Mouse (Mus musculus): Measurements from ENCODE around the gene Ptprm. TPM values are rescaled to one million over a fixed set of nuclear protein-coding genes. Genes with fewer than 3 reads are reported as not detected.

Ptprm gene
- total RNA-seq, 2 experiments from 2014 or later, result 42.0 to 44.5 TPM

DNA sequence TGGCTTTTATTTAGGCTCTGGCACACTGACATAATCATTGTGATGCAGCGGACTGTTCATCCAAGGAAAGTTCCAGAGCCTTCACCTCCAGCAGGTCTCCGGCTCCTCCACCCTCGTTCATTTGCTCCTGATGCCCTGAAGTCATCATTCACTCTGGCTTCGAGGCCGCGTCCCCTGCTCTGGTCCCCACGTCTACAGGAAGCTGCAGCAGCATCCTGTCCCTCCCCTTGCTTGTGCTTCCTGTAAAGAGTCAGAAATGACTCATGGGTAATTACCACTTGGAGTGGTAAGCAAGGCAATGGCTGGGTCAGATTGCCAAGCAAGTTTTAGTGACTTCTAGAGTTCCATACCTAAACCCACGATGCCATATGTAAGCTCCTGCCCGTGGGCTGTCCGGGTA is 7.3 kb downstream of the Ptprm start:
- no peak for DNase-seq (ENCODE audit: low spot score in 2 of 2)

DNA sequence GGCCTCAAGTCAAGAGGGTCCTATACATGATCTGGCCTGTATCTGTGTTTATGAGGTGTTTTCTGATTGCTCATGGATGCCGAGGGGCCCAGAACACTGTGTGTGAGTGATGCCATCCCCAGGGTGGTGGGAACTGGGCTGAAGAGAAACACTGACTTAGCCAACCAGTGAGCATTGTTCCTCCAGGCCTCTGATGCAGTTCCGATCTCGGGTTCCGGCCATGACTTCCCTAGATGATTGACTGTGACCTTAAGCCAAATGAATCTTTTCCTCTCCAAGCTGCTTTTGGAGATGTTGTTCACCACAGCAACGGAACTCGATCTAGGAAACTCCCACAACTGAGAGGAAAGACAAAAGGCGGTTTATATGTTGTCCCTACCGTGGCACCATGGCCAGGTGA is 9.1 kb downstream of the Ptprm start:
- DNase-seq (ENCODE audit: low spot score in 2 of 2), result no peak

DNA sequence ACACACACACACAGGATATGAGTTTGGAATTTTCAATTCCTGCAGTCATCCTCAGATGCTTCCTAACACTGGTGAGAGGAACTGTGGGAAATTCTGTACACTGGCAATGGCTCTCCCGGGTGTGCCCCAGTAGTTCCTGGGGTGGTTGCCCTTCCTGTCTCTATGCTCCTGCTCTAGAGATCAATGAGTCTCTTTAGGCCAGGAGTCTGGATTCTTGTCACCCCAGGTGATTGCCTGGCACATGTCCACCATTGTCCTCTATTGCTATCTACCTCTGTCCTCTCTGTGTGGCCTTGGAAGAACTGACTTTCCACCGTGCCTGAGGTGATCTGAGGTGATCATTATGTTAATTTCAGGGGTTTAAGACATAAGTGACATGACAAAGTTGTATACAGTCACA is 10.8 kb downstream of the Ptprm start:
- no peak for DNase-seq (ENCODE audit: low spot score in 2 of 2)

DNA sequence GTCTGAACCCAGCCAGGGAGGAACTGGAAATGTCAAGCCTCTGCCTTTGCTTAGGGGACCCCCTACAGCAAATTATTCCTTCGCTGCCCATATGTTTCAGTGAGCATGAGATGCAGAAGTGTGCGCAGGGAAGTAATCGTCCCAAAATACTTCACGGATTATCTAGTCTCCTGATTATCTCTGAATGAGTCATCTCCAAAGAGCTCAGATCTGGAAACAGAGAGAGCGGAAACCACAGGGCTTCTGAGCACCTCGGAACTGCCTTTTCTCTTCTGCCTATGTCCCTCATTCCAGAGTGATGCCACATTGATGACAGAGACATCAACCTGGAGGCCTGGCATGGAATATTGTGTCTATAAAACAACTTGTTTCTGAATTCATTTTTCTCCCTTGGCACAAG is 11.3 kb downstream of the Ptprm start:
- DNase-seq (ENCODE audit: low spot score in 2 of 2), result no peak

DNA sequence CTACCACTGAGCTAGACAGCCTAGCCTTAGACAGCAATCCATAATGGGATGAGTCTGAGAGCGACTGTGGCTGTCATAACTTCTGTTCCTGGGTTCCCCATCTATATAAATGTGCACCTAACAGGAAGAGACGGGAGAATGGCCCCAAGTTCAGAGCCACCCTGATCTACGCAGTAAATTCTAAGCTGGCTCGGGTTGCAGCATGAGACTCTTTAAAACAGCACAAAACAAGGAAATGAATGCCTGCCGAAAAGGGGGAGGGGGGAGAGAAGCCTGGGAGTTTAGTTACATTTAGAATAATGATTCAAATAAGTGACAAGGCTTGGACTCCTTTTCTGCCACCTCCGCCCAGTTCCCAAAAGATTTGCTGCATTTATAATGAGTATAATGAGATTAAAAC is 13.9 kb downstream of the Ptprm start:
- no peak for DNase-seq (ENCODE audit: low spot score in 2 of 2)

DNA sequence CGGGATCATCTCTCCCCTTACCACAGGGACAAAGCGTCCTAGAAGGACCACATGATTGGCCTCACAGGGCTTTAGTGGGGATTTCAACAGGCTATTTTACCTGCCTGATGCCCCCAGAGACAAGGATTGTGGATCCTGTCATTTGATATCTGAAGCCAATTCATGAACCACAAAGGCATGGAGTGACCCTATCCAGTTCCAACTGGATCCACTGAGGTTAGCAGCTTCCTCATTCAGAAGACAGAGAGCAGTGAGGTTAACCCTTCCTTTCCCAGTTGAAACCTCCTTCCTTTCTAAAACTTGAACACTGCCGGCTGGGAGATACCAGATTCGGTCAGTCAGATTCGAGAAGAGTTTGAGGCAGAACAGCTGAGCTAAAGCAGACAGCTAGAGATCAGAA is 14.7 kb downstream of the Ptprm start:
- DNase-seq (ENCODE audit: low spot score in 2 of 2), result no peak

DNA sequence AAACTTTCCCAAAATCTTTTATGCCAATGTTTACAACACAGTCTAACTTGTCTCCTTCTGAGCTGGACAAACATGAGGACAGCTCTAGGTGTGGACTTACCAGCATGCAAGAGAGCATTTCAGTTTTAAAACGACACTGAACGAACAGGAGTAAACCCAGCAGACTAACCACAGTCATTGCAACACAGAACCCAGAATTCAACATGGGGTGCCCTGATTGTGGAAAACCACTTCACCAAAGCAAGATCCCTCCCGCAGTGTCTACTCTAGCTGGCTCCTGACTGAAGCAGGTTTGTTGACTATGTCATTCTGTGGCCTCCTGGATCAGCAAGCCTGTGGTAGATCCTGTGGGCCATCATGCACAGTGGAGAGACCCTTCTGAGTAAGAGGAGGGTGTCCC is 19.9 kb downstream of the Ptprm start:
- no peak for DNase-seq (ENCODE audit: low spot score in 2 of 2)

DNA sequence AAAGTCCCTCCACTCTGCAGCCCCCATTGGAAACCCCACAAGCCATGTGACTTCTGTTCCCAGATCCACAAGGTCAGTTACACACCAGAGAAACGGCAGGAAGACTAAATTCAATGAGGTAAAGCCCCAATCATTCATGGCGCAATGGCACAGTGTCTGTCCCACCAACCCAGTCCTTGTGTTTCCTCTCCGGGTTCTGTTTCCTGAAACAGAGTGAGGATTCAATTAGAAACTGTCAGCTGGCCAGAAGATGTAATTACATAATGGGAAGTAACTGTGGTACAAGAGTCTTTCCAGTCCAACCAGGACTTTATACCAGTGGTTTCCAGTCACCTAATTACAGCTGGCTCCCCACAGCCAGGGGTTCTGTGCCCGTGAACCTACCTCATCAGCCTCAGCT is 24.8 kb downstream of the Ptprm start:
- DNase-seq (ENCODE audit: low spot score in 2 of 2), result no peak

DNA sequence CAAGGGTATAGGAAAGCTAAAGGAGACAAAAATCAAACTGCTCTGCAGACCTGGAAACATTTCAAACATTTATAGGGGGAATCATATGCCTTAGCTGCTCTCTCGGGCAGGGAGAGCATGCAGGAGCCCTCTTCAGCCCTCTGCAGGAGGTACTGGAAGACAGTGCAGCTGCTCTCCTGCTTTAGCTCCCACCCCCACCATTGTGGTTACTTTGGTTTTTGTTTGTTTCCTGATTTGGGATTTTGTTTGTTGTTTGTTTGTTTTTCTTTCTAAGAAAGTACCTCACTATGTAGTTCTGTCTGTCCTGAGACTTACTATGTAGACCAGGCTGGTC is 29.8 kb downstream of the Ptprm start:
- DNase-seq (ENCODE audit: low spot score in 2 of 2), result no peak

DNA sequence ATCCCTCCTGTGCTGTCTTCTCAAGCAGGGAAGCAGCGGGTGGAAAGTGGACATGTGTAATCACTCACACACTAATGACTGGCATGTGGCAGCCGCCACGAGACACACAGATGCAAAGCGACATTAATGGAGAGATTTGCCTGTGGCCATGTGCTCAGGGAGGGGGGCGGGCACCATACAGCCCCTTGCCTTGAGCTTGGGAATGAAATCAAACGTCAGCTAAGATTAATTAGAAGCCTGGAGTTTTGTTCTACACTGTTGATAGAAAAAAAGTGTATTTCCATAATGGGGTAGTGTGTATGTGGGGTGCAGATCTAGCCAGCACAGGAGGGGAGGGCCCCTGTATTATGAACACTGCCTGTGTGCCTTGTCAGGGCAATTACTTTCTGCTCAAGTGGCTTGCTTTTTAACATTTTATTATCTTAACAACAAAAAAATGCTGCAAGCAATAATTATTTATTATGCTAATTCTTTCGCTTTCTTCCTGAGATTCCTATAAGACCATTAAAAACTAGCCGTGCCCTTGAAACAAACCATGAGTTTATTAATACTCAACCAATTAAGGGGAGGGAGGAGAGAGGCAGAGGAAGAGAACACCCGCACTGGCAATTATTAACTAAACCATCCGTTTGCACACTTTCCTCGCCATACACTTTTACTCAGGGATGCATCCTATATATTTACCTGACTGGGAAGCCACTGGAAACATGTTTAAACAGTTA is 30.3 kb downstream of the Ptprm start:
- no peak for DNase-seq (ENCODE audit: low spot score in 2 of 2)

DNA sequence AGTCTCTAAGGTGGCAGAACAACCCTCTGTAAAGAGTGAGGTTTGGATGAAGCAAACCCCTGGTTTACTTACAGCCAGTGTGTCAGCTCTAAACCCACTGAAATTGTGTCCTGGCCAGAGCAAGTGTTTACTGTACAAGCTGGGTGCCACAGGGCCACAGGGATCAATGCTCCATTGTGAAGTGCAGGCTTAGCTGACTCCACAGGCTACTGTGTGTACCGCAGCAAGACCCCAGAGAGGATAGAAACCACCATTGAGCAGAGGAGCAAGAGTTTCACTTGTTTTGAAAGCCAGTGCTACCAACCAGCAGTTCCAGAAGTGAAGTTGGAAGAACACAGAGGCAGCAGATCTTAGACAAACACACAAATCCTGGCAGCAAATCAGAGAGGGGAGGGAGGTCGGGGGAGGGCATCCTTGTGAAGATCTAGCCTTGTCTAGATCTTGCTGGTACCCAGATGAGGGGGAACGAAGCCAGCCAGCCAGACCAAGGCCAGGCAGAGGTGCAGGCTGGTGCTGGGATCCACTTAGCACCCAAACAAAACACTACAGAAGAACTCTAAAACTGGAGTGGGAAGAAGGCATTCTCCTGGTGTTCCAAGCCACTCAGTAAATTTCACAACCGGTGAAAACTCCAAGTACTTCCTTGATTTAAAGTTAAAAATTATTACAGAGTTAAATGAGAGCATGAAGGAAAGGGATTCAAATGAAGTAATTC is 39.6 kb downstream of the Ptprm start:
- no peak for DNase-seq (ENCODE audit: low spot score in 2 of 2)

DNA sequence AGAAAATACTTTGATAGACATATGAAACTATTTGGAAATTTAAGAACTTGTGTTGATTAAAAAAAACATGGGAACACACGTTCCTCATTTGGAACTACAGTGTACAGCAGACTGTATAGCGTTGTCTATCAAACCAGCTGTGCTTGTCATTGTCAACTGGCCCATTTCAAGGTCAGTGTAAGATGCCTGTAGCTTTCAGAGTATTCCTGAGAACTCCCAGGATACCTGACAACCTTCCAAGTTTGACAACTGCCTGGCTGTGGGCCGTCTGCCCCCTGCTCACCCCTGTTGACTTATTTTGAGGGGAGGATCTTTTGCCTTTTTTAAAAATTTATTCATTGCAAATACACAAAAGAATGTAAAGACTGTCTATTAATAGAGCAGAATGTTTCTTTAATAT is 45.8 kb downstream of the Ptprm start:
- no peak for DNase-seq (ENCODE audit: low spot score in 2 of 2)

DNA sequence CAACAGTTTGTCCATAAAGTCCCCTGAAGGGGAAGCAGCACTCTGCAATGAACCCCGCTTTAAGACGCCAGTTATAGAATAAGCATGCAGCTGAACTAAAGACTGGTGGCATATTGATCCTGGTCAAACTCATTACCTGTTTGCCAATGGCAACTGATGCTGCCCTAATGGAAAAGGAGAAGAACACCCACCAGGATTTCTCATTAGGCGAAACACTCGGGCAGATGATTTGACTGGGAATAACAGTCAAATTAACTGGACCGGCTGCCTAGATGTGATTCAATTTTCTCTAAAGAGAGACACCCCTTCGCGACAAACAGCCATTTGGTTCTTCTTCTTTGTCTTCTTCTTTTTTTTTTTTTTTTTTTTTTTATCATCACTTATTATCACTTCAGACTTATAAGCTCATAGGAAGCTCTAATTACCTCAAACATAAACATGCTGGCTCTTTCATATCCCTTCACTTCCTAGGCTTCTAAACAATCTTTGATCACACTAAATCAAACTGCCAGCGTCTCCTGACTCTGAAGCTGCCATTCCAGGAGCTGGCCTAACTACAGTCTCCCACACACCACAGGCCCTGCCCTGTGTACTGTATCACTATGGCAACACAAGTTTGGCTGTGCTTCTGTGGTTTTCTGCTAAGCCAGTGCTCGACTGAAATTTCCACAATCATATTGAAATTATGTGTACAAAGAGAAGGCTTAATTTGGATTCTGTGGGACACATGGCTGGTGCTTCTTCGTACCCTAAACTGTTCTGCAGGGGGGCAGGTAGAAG is 48.0 kb downstream of the Ptprm start:
- no peak for DNase-seq (ENCODE audit: low spot score in 2 of 2)

DNA sequence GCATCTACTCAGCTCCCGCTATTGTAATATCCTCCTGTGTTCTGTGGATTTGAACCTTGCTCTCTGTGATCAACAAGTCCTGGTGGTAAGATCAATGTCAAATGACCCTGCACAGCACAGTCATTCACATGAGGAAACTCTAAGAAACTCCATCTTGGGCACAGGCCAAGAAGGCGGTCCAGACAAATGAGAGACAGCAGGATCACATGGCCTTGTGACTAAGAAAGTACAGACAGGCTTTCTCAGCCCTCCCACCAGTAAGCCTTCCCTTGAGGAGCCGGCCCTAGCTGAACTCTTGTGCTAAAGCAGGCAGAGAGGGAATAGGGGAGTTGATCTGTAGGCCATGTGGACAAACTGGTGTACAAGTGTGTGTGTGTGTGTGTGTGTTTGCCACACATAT is 49.4 kb downstream of the Ptprm start:
- DNase-seq (ENCODE audit: low spot score in 2 of 2), result peak; percentile 5 to 18

DNA sequence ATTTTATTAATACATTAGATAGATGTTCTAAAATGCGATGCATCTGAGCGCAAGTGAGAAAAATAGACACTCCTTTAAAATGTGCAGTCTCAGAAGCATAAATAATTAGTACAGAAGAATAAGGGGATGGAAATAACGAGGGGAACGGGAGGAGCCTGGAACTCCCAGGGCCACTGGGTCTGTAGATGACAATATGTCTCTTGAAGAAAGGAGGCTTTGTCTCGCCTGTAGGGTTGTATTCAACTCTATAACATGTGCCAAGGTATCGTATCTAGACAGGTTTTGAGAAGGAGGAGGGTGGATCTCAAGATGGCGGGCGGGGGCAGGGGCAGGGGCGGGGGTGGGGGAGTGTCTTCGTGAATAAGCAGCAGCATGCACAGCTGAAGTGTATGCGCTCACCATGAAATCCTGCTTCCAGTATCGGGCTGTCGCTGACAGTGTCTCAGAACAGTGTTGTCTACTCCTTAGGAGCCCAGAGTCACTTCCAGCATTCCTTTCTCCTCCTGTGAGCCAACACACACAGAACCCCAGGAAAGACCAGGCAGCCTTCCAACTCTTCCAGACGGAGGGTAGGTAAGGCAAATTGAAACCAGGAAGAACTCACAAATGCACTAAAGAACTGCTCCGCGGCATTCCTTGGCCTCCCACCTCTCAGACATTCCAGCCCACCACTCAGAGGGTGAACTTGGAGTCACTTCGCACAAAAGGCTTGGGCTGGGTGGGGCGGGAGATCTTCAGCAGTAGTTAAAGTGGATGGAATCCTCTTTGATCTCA is 50.7 kb downstream of the Ptprm start:
- DNase-seq (ENCODE audit: low spot score in 2 of 2), result no peak

DNA sequence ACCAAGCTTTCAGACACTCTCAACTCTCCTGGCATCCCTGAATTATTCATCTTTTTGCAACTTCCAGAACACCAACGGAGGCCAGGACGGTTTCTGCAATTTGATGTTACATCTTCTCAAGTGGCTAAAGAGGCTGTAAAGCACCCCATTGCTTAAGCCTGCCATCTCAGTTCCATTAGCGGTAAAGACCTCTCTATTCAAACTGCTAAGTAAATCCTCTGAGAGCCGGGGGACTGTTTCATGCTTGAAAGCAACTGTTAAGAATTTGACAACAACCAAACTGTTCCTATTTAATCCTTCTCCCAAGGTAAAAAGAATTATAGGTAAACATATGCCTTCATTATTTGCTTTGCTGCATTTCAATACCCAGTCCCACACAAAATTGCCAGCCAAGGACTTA is 51.7 kb downstream of the Ptprm start:
- DNase-seq (ENCODE audit: low spot score in 2 of 2), result no peak

DNA sequence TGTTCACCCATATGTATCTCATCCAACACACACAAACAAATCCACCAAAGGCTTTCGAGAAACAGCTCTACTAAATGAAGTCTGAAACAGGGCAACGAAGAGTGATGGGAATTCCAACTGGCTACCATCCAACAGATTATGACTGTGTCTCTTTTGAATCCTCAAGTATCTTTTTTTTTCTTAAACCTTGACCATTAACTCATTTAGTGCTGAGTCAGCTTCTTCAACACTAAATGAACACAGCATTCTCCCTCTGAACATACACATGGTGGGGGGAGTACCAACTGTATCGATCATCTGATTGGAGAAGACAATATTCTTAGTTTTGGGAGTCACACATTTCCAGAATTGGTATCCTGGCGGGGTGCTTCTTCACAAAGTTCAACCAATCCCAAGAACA is 52.2 kb downstream of the Ptprm start:
- no peak for DNase-seq (ENCODE audit: low spot score in 2 of 2)

DNA sequence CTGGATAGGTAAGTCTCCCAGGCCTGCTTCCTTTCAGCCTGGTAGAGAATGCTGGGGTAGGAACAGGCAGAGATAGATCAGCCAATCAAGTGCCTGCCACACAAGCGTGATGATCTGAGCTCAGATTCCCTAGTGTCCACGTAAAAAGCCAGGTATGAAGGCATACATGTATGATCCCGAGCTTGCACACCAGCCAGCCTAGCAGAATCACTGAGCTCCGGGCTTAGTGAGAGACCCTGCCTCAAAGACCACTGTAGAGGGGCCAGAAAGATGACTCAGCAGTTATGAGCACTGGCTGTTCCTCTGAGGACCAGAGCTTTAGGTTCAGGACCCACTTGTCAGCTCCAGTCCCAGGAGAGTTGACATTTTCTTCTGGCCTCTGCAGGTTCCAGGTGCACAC is 52.9 kb downstream of the Ptprm start:
- DNase-seq (ENCODE audit: low spot score in 2 of 2), result no peak

DNA sequence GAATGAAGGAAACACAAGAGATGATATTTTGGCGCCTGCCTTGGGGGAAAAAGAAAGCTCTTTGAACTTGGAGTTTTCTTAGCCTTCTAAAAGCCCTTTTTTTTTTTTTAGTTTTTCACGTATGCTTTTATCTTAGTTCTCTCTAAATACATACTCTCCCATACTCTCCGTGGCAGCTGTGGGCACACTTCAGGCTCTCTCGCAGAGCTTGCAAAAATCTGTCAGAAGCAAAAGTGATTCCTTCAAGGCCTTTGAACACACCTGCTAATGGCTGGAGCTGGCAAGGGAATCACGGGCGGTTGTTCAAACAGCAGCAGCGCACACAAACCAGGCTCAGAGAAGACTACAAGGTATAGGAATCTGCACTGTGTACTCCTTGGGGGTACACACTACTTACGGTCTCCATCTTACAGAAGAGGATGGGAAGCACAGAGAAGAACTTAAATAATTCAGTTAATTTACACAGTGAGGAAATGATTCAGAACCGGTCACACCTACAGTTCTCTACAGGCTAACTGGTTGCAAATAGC is 55.9 kb downstream of the Ptprm start:
- DNase-seq (ENCODE audit: low spot score in 2 of 2), result no peak

DNA sequence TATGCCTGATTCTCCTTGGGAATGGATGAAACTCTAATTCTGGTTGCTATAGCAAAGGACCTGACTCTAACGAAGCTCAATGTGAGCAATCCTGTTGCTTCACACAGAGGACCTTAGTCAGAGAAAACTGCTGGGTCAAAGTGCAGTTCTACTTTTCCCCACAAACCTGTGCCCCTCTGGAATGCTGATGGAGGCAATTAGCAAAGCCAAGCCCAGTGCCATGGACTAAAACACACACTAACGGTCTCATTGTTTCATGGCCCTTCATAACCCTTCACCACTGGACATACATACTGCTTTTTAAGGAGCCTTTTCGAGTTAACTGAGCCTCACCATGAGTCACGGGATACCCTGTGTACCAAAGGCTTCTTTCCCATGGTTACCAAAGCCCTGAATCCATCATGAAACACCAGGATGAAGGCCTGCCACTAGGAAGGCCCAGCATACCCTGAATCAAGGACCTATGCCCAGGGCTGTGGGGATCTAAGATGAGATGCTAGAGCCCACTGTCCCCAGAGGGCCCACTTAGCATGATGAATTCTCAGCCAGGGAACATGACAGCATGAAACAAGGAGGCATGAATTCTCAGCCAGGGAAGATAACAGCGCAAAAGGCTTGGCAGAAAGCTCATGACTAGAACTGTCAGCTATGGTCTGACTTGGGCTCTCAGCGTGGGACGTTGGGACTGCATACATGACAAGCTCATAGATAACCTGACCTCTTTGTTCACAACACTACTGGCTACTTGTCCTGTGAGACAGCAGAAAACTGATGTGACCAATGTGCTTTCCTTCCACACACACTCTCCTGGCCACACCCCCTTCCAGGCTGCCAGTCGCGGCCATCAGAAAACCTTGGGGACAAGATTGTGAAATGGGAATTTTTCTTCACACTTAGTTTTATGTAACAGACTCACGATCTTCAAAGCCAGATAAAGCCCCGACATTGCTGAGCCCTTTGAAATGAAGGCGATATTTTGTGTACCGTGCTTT is 57.4 kb downstream of the Ptprm start:
- DNase-seq (ENCODE audit: low spot score in 2 of 2), result no peak

All from adrenal gland, postnatal 4 days (tissue).